Mouse (Mus musculus) testis, adult 2 months (tissue): ENCODE measurements around the gene H3f3b. TPM values are rescaled to one million over a fixed set of nuclear protein-coding genes. Genes with fewer than 3 reads are reported as not detected.

Source experiments
- H3K27ac ChIP-seq: fragments of 200-500 bp; 2 replicates; pipeline ENCODE4 v1.5.1; 2012; ENCODE audit warnings: low read depth, low read length; ENCODE audit not compliant: control insufficient read depth, insufficient read depth
- H3K27me3 ChIP-seq: fragments of 200-500 bp; 2 replicates; pipeline ENCODE4 v1.6.1; 2012; ENCODE audit warnings: mild to moderate bottlenecking, low read length, moderate library complexity; ENCODE audit not compliant: control insufficient read depth, insufficient read depth
- H3K36me3 ChIP-seq: fragments of 200-500 bp; 2 replicates; pipeline ENCODE4 v1.6.1; 2012; ENCODE audit warnings: mild to moderate bottlenecking, low read length; ENCODE audit not compliant: control insufficient read depth, insufficient read depth
- H3K4me1 ChIP-seq: fragments of 200-500 bp; 2 replicates; pipeline ENCODE4 v1.6.1; 2012; ENCODE audit warnings: low read length; ENCODE audit not compliant: control insufficient read depth, insufficient read depth
- H3K4me3 ChIP-seq: fragments of 200-500 bp; 2 replicates; pipeline ENCODE4 v1.5.1; 2012; ENCODE audit warnings: low read depth, mild to moderate bottlenecking, low read length, moderate library complexity, mixed read lengths; ENCODE audit not compliant: control insufficient read depth
- CTCF ChIP-seq: fragments of 200-500 bp; IDR thresholded peaks from 2 replicates; pipeline ENCODE4 v1.5.1; 2012; ENCODE audit warnings: low read depth, mild to moderate bottlenecking, inconsistent platforms, low read length, moderate library complexity; ENCODE audit not compliant: control insufficient read depth, insufficient read depth, insufficient replicate concordance
- POLR2A ChIP-seq: fragments of 200-500 bp; IDR thresholded peaks from 2 replicates; pipeline ENCODE4 v1.6.1; 2012; ENCODE audit warnings: low read depth, mild to moderate bottlenecking, inconsistent platforms, low read length, moderate library complexity; ENCODE audit not compliant: control insufficient read depth
- polyA plus RNA-seq: library from polyadenylated mRNA; depleted of rRNA; stranded (reverse); fragments of >200 nt; gene quantifications from 2 replicates; pipeline ENCODE4 v1.2.3, GENCODE M21; 2012

Gene H3f3b
- polyA plus RNA-seq, 1 experiment, result 276 TPM

DNA sequence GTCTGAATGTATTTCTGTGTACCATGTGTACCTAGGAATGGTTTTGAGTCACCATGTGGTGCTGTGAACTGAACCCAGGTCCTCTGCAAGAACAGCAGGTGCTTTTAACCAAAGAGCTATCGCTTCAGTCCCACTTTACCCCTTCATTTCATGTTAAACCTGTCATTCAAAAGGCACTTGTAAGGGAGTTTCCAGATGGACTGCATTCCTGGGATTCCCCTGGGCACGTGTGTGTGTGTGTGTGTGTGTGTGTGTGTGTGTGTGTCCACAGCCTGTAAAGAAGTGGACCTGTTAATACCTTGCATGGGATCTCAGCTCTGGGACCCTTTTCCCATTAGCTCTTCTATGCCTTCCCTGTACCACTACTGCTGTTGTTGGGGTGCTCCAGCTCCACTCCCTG lies 21.8 kb upstream of the H3f3b start:
- Histone ChIP-seq H3K27me3 (no peaks in the 10 kb centered on the region), H3K4me1 (peaks cover 5% of the 10 kb centered on the region), H3K27ac (no peak overlapping the region), H3K4me3 (no peak overlapping the region), H3K36me3 (peaks cover 3% of the 10 kb centered on the region)
- no peak for TF ChIP-seq CTCF
- no peak for TF ChIP-seq POLR2A

DNA sequence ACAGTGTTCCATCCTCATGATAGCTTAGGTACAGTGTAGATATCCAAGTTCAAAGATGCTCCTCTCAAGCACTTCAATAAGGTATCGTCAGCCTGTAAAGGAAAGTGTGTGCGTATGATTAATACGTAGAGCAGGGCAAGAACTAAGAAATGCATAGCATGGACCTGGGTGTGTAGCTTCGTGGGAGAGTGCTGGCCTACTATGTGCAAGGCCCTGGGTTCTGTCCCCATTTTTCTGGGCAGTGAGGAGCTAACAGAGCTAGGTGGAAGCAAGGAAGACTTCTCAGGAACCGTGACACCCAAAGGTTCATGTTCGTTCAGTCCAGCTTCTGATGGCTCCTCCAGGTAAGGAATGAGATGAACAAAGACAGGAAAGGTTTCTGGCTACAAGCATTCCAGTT lies 17.4 kb upstream of the H3f3b start:
- Histone ChIP-seq H3K4me1 (peaks cover 5% of the 10 kb centered on the region), H3K27ac (no peak overlapping the region), H3K27me3 (no peaks in the 10 kb centered on the region), H3K4me3 (no peak overlapping the region), H3K36me3 (no peaks in the 10 kb centered on the region; the same call in 1 of the 2 replicates)
- TF ChIP-seq POLR2A (no peak), CTCF (no peak)

DNA sequence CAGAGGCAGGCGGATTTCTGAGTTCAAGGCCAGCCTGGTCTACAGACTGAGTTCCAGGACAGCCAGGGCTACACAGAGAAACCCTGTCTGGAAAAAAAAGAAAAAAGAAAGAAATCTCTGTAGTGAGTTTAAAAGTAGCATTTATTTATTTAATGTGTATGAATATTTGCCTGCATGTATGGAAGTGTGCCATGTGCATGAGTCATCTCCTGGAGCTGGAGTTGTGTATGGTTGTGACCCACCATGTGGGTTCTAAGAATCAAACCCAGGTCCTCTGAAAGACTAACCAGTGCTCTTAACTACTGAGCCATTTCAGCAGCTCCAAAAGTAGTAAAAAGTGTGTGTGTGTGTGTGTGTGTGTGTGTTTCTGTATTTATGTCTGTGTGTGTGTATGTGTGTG lies 15.5 kb upstream of the H3f3b start:
- Histone ChIP-seq H3K36me3 (no peaks in the 10 kb centered on the region; the same call in 1 of the 2 replicates), H3K4me1 (peaks cover 5% of the 10 kb centered on the region), H3K4me3 (no peak overlapping the region), H3K27me3 (no peaks in the 10 kb centered on the region), H3K27ac (no peak overlapping the region)
- TF ChIP-seq CTCF, result no peak
- no peak for TF ChIP-seq POLR2A

DNA sequence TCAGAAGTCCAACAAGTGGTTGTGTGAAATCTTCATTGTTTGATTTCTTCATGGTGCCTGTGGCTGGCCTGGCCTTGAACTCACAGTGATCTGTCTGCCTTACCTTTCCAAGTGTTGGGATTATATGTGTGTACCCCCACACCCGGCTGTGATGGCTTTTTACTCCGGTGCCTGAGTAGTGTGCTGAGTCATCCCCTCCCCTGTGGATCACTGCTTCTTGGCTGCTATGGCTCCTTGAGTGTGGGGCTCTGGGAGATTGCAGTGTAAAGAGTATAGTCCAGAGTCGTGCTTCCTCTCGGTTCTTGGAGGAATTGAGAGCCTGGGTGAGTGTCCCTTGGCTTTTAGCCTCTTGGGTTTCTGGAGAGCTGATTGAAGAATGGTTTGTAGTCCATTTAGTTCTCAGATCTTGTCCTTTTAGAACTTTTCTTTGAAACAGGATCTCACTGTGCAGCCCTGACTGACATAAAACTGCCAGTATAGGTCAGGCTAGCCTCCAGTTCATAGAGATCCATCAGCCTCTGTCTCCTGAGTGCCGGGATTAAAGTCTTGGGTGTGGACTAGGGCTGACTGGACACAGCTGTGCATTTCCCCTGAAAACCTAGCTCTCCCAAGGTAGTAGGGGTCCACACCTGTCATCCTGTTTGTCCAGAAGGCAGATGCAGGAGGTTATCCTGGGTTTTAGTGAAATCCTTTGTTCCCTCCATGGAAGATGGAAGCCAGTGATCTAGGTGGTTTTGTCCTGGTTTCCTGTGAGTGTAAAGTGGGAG lies 14.8 kb upstream of the H3f3b start:
- Histone ChIP-seq H3K4me1 (peaks cover 5% of the 10 kb centered on the region), H3K36me3 (no peaks in the 10 kb centered on the region; the same call in 1 of the 2 replicates), H3K27ac (no peak overlapping the region), H3K27me3 (no peaks in the 10 kb centered on the region), H3K4me3 (no peak overlapping the region)
- TF ChIP-seq POLR2A (no peak), CTCF (no peak)

DNA sequence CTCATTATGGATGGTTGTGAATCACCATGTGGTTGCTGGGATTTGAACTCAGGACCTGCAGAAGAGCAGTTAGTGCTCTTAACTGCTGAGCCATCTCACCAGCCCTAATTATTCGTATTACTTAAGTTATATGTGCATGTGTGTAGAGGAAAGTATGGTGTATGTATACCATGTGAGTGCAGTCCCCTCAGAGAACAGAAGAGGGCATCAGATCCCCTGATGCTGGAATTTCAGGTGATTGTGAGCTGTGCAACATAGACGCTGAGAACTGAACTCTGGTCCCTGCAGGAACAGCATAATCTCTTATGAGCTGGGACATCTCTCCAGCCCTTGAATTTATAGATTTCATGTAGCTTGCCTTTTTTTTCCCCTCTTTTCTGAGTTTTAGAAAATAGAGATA lies 14.1 kb upstream of the H3f3b start:
- H3K27ac ChIP-seq, result no peak overlapping the region
- H3K4me1 ChIP-seq, result no peaks in the 10 kb centered on the region; the same call in 1 of the 2 replicates
- no peak overlapping the region for H3K4me3 ChIP-seq
- TF ChIP-seq CTCF, result no peak
- TF ChIP-seq POLR2A, result no peak
- no peaks in the 10 kb centered on the region; the same call in 1 of the 2 replicates for H3K36me3 ChIP-seq
- no peaks in the 10 kb centered on the region for H3K27me3 ChIP-seq

DNA sequence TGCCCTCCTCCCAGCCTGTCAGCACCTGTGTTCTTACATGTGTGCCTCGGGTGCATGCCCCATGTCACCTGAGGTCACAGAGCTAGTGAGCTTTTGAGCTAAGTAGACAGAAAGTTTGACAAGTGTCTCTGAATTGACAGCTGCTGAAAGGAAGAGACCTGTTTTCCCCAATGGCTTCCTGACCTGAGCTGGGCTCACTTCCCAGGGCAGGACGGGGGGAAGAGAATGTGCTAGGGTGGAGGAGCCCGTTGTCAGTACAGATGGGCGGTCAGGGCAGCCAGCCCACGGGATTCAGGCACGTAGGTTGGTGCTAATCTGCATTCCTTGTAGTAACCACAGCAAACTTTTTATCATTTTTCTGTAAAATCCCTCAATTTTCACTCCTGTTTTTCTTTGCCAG lies 12.8 kb upstream of the H3f3b start:
- Histone ChIP-seq H3K27ac (no peak overlapping the region), H3K4me3 (no peak overlapping the region), H3K36me3 (no peaks in the 10 kb centered on the region; the same call in 1 of the 2 replicates), H3K27me3 (no peaks in the 10 kb centered on the region), H3K4me1 (no peaks in the 10 kb centered on the region; the same call in 1 of the 2 replicates)
- TF ChIP-seq POLR2A, result no peak
- TF ChIP-seq CTCF, result no peak

DNA sequence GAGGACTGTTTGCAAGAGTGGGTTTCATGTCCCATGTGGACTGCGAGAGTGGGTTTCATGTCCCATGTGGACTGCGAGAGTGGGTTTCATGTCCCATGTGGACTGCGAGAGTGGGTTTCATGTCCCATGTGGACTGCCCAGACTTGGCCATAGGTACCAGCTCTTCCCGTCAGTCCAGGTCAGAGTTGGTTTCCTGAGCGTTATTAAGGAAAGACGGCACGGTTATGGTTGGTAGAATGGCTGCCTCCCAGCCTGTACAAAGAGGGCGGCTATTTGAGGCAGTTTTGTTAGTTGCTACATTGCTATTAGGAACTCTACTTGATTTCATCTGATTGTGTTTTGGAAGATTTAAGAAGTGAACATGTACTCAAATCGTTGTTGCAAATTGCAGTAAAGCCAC lies 10.1 kb upstream of the H3f3b start:
- Histone ChIP-seq H3K27ac (no peak overlapping the region), H3K4me1 (peaks cover under 1% of the 10 kb centered on the region), H3K36me3 (no peaks in the 10 kb centered on the region; the same call in 1 of the 2 replicates), H3K27me3 (no peaks in the 10 kb centered on the region), H3K4me3 (no peak overlapping the region)
- TF ChIP-seq POLR2A (no peak), CTCF (no peak)
